ENCODE assay signal across 8 mouse cellular contexts in the genomic region with DNA sequence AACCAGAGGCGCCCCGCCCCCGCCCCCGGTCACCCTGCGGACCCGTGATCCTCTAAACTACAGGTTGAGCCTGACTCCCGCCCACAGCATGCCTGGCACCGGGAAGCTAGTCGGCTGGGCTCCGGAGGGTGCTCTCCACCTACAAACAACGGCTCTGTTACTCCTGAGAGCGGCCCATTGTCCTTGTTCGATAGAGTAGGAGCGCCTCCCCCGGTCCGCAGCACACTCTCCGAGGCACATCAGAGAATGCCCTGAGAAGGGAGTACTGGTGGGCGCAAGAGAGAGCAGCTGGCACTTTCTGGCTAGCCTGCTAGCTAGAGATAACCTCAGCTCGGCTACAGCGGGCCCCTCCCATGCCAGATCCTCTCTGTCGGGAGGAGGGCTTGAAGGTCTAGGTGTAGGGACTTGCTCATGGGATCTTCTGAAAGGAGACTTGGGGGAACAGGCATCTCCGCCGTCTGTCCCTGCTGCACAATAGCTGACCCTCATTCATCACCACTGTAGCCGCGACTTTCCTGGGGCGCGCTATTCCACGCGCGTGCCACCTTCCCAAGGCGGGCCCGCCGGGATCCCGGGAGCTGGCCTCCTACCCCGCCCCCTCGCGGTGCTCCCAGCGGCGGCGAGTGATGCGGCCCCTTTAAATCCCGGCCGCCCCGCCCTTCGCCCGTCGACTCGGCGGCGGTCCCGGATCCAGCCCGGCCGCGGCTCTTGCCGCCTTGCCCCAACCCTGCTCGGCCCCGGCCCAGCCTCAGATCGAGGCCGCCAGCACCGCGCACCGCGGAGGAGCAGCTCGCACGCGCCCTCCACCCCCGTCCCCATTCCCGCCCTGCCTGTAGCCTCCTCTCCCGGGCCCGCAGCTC. TPM values are rescaled to one million over a fixed set of nuclear protein-coding genes. Genes with fewer than 3 reads are reported as not detected.
DNase-seq lines count a peak whose midpoint lies in the region; ATAC-seq lines count a peak whose summit lies in the region.

No protein-coding gene starts in this region.

- peak overlapping the region; percentile 91 for H3K27ac ChIP-seq in hindbrain, embryonic 15.5 days (replicated peaks)

- H3K36me3 ChIP-seq in hindbrain, embryonic 15.5 days = 0 out of 2 replicates have a peak, but pooled peaks cover 3% of the 10 kb centered on the region
- peaks cover 46% of the 10 kb centered on the region for H3K36me3 ChIP-seq in megakaryocyte, embryonic 14.5 days (replicated peaks; ENCODE audit: low read length)

- peak; percentile 95 to 96 for DNase-seq in cerebellum, postnatal 25 days
- DNase-seq in gastrocnemius, adult 18-20 months (ENCODE audit: low spot score) = peak; percentile 87
- peak; percentile 69 to 92 for DNase-seq in left cerebral cortex, postnatal 10 days (ENCODE audit: extremely low spot score in 1 of 2, low spot score in 2 of 2)
- DNase-seq in right cerebral cortex, postnatal 14 days = peak; percentile 82
- DNase-seq in urinary bladder, postnatal 36 days (ENCODE audit: low spot score in 2 of 2) = peak; percentile 85 to 89

- no peaks in the 10 kb centered on the region for H3K9me3 ChIP-seq in hindbrain, embryonic 15.5 days
- no peaks in the 10 kb centered on the region for H3K9me3 ChIP-seq in megakaryocyte, embryonic 14.5 days

- intact Hi-C loops in left cerebral cortex, postnatal 10 days (cut with DNase I) = no loop called here

- H3K27me3 ChIP-seq in hindbrain, embryonic 15.5 days = no peaks in the 10 kb centered on the region
- no peaks in the 10 kb centered on the region for H3K27me3 ChIP-seq in megakaryocyte, embryonic 14.5 days (replicated peaks)

- peak; percentile 47 for ATAC-seq in activated CD4-positive, CD25-positive, alpha-beta regulatory T cell, adult 4 months
- peak; percentile 76 for ATAC-seq in hindbrain, embryonic 15.5 days (ENCODE audit: low FRiP score, low read depth)

- H3K4me1 ChIP-seq in hindbrain, embryonic 15.5 days (replicated peaks) = peaks cover 58% of the 10 kb centered on the region
- H3K4me1 ChIP-seq in megakaryocyte, embryonic 14.5 days = peaks cover 71% of the 10 kb centered on the region

- peak overlapping the region; percentile 100 for H3K9ac ChIP-seq in hindbrain, embryonic 15.5 days

- under 1% methylated on average over 57 of the region's 70 CpGs for WGBS in hindbrain, embryonic 15.5 days

- peak overlapping the region; percentile 96 for H3K4me3 ChIP-seq in hindbrain, embryonic 15.5 days
- H3K4me3 ChIP-seq in megakaryocyte, embryonic 14.5 days (replicated peaks) = peak overlapping the region; percentile 97

- H3K4me2 ChIP-seq in hindbrain, embryonic 15.5 days = peak overlapping the region; percentile 95

RNA-seq across cellular contexts. Expression of gene Ltc4s, which starts 13.5 kb away (rescaled TPM):
- polyA plus RNA-seq in activated CD4-positive, CD25-positive, alpha-beta regulatory T cell, adult 4 months (2017; shearing (Covaris generic)) = not detected
- 1 to 10 TPM in 1 of 2 experiments, under 1 TPM in 1; 0.89 to 2.7 TPM for total RNA-seq in gastrocnemius, adult 18-20 months (2021)
- polyA plus RNA-seq in hindbrain, embryonic 15.5 days (2015; fragmentation: Nextera tagmentation; extraction: Ambion mirVana) = 2.3 and 2.9 TPM in 2 replicates
- total RNA-seq in left cerebral cortex, postnatal 10 days (2021) = 10 to 100 TPM; 11.3 to 11.4 TPM
- polyA plus RNA-seq in megakaryocyte, embryonic 14.5 days (2012; ENCODE audit: insufficient read depth, low replicate concordance) = 10.5 and 22.9 TPM in 2 replicates

RNA-seq across cellular contexts. Expression of gene Mgat4b, which starts 14.2 kb away (rescaled TPM):
- 1 to 10 TPM; 1.0 to 1.2 TPM for polyA plus RNA-seq in activated CD4-positive, CD25-positive, alpha-beta regulatory T cell, adult 4 months (2017; shearing (Covaris generic))
- total RNA-seq in gastrocnemius, adult 18-20 months (2021) = 10 to 100 TPM; 38.3 to 39.1 TPM
- polyA plus RNA-seq in hindbrain, embryonic 15.5 days (2015; fragmentation: Nextera tagmentation; extraction: Ambion mirVana) = 58.1 and 69.2 TPM in 2 replicates
- total RNA-seq in left cerebral cortex, postnatal 10 days (2021) = 100 to 1,000 TPM; 144 to 146 TPM
- 119 and 130 TPM in 2 replicates for polyA plus RNA-seq in megakaryocyte, embryonic 14.5 days (2012; ENCODE audit: insufficient read depth, low replicate concordance)

RNA-seq across cellular contexts. Expression of gene Sqstm1, which starts 14.3 kb away (rescaled TPM):
- 10 to 100 TPM; 51.8 to 58.9 TPM for polyA plus RNA-seq in activated CD4-positive, CD25-positive, alpha-beta regulatory T cell, adult 4 months (2017; shearing (Covaris generic))
- total RNA-seq in gastrocnemius, adult 18-20 months (2021) = 100 to 1,000 TPM; 521 to 604 TPM
- 422 TPM in 2 replicates for polyA plus RNA-seq in hindbrain, embryonic 15.5 days (2015; fragmentation: Nextera tagmentation; extraction: Ambion mirVana)
- total RNA-seq in left cerebral cortex, postnatal 10 days (2021) = 100 to 1,000 TPM; 356 to 381 TPM
- polyA plus RNA-seq in megakaryocyte, embryonic 14.5 days (2012; ENCODE audit: insufficient read depth, low replicate concordance) = 154 and 155 TPM in 2 replicates

RNA-seq across cellular contexts. Expression of gene Mrnip, which starts 50.7 kb away (rescaled TPM):
- polyA plus RNA-seq in activated CD4-positive, CD25-positive, alpha-beta regulatory T cell, adult 4 months (2017; shearing (Covaris generic)) = 10 to 100 TPM; 11.2 to 12.6 TPM
- 1 to 10 TPM; 2.4 to 2.7 TPM for total RNA-seq in gastrocnemius, adult 18-20 months (2021)
- polyA plus RNA-seq in hindbrain, embryonic 15.5 days (2015; fragmentation: Nextera tagmentation; extraction: Ambion mirVana) = 32.8 and 34.6 TPM in 2 replicates
- total RNA-seq in left cerebral cortex, postnatal 10 days (2021) = 10 to 100 TPM; 18.5 to 20.6 TPM
- polyA plus RNA-seq in megakaryocyte, embryonic 14.5 days (2012; ENCODE audit: insufficient read depth, low replicate concordance) = 3.7 TPM in 1 of 2 replicates, not detected in the other

Comparison
In these comparisons a context has a peak if more than half of its experiments do, and no peak if none do; other contexts are left out.
1. Peak in every context shown above with its lines: DNase-seq, ATAC-seq, H3K4me3 ChIP-seq and H3K27ac ChIP-seq.
2. RNA of gene Mgat4b, which starts 14.2 kb away (polyA plus RNA-seq): 119 to 130 TPM in megakaryocyte, embryonic 14.5 days and 58.1 to 69.2 TPM in hindbrain, embryonic 15.5 days; 1.0 to 1.2 TPM in activated CD4-positive, CD25-positive, alpha-beta regulatory T cell, adult 4 months; every median in the first group is over 10 times any median in the second.